Mouse (Mus musculus) small intestine, adult 2 months (tissue): Measurements from ENCODE around the gene Plcb2. TPM values are rescaled to one million over a fixed set of nuclear protein-coding genes. Genes with fewer than 3 reads are reported as not detected.

Source experiments
- H3K27ac ChIP-seq: fragments of 200-500 bp; 2 replicates; pipeline ENCODE4 v1.5.1; 2012; ENCODE audit warnings: low read depth, low read length, control low read depth, inconsistent platforms; ENCODE audit not compliant: insufficient read depth
- H3K27me3 ChIP-seq: fragments of 200-500 bp; 2 replicates; pipeline ENCODE4 v1.6.1; 2012; ENCODE audit warnings: mild to moderate bottlenecking, moderate library complexity, low read length, inconsistent platforms; ENCODE audit not compliant: control insufficient read depth, insufficient read depth
- H3K36me3 ChIP-seq: fragments of 200-500 bp; 2 replicates; pipeline ENCODE4 v1.6.1; 2012; ENCODE audit warnings: mild to moderate bottlenecking, low read length, control low read depth, inconsistent platforms; ENCODE audit not compliant: control insufficient read depth, insufficient read depth
- H3K4me1 ChIP-seq: fragments of 200-500 bp; 2 replicates; pipeline ENCODE4 v1.6.1; 2012; ENCODE audit warnings: low read length, inconsistent platforms, mixed read lengths; ENCODE audit not compliant: control insufficient read depth, insufficient read depth, insufficient read length
- H3K4me3 ChIP-seq: fragments of 200-500 bp; 2 replicates; pipeline ENCODE4 v1.5.1; 2012; ENCODE audit warnings: low read depth, mild to moderate bottlenecking, control low read depth, inconsistent platforms, low read length, moderate library complexity
- CTCF ChIP-seq: fragments of 200-500 bp; IDR thresholded peaks from 2 replicates; pipeline ENCODE4 v1.5.1; 2012; ENCODE audit warnings: low read depth, mild to moderate bottlenecking, control low read depth, inconsistent platforms, low read length, moderate library complexity, mixed read lengths; ENCODE audit not compliant: insufficient replicate concordance, insufficient read length; ENCODE audit errors: extremely low read depth
- POLR2A ChIP-seq: fragments of 200-500 bp; IDR thresholded peaks from 2 replicates; pipeline ENCODE4 v1.6.1; 2012; ENCODE audit warnings: low read depth, mild to moderate bottlenecking, control low read depth, inconsistent platforms, low read length, moderate library complexity
- WGBS: fragments of 180-500 bp; shearing (Covaris S2); methylation state at CpG from one replicate; pipeline ENCODE4 v1.1.7; 2018; 5-methylcytosine and 5-hydroxymethylcytosine counted together
- polyA plus RNA-seq: library from polyadenylated mRNA; depleted of rRNA; stranded (reverse); fragments of >200 nt; gene quantifications from 2 replicates; pipeline ENCODE4 v1.2.3, GENCODE M21; 2012

Gene Plcb2
- polyA plus RNA-seq, 1 experiment: 6.2 TPM

GRCm38 (mm10) chr2:118744621-118745020 is 16.4 kb upstream of the Plcb2 start:
- Histone ChIP-seq H3K27me3 (no peaks in the 10 kb centered on the region), H3K4me3 (no peak overlapping the region), H3K4me1 (no peaks in the 10 kb centered on the region), H3K36me3 (no peaks in the 10 kb centered on the region), H3K27ac (no peak overlapping the region)
- WGBS: 37% methylated on average over 7 of the region's 7 CpGs
- TF ChIP-seq POLR2A (no peak), CTCF (no peak)

GRCm38 (mm10) chr2:118743261-118743943 is 15.2 kb upstream of the Plcb2 start:
- H3K36me3 ChIP-seq: no peaks in the 10 kb centered on the region
- no peaks in the 10 kb centered on the region for H3K4me1 ChIP-seq
- no peak overlapping the region for H3K4me3 ChIP-seq
- no peak for TF ChIP-seq POLR2A
- peak; percentile 50; the same call in 1 of the 2 replicates for TF ChIP-seq CTCF
- whole genome bisulfite sequencing: 30% methylated on average over 8 of the region's 8 CpGs
- H3K27ac ChIP-seq: no peak overlapping the region
- no peaks in the 10 kb centered on the region for H3K27me3 ChIP-seq

- Histone ChIP-seq H3K27ac (no peak overlapping the region), H3K36me3 (no peaks in the 10 kb centered on the region), H3K4me1 (no peaks in the 10 kb centered on the region), H3K4me3 (no peak overlapping the region), H3K27me3 (no peaks in the 10 kb centered on the region)
- no peak for TF ChIP-seq CTCF
- 44% methylated on average over 9 of the region's 9 CpGs for WGBS
These were observed 12.9 kb upstream of the Plcb2 start for GRCm38 (mm10) chr2:118741183-118741582.

GRCm38 (mm10) chr2:118740341-118740740 is 12.1 kb upstream of the Plcb2 start:
- no peak overlapping the region for H3K4me3 ChIP-seq
- no peaks in the 10 kb centered on the region for H3K27me3 ChIP-seq
- TF ChIP-seq POLR2A (no peak), CTCF (no peak)
- no peaks in the 10 kb centered on the region for H3K4me1 ChIP-seq
- WGBS: 44% methylated on average over 3 of the region's 3 CpGs
- no peak overlapping the region for H3K27ac ChIP-seq
- H3K36me3 ChIP-seq: no peaks in the 10 kb centered on the region

- TF ChIP-seq POLR2A: no peak
- TF ChIP-seq CTCF: no peak
- H3K27ac ChIP-seq: no peak overlapping the region
- no peak overlapping the region for H3K4me3 ChIP-seq
- peaks cover 3% of the 10 kb centered on the region; the same call in 1 of the 2 replicates for H3K4me1 ChIP-seq
- no peaks in the 10 kb centered on the region for H3K36me3 ChIP-seq
- H3K27me3 ChIP-seq: no peaks in the 10 kb centered on the region
- WGBS: 66% methylated on average over 5 of the region's 5 CpGs
These were observed 5.1 kb upstream of the Plcb2 start for GRCm38 (mm10) chr2:118733341-118733740.

GRCm38 (mm10) chr2:118731981-118732380 is 3.7 kb upstream of the Plcb2 start:
- 85% methylated on average over 5 of the region's 5 CpGs for WGBS
- peaks cover 3% of the 10 kb centered on the region; the same call in 1 of the 2 replicates for H3K4me1 ChIP-seq
- H3K36me3 ChIP-seq: no peaks in the 10 kb centered on the region
- no peak for TF ChIP-seq CTCF
- TF ChIP-seq POLR2A: no peak
- H3K27ac ChIP-seq: no peak overlapping the region
- no peaks in the 10 kb centered on the region for H3K27me3 ChIP-seq
- no peak overlapping the region for H3K4me3 ChIP-seq

GRCm38 (mm10) chr2:118730622-118730915 is 2.3 kb upstream of the Plcb2 start:
- no peaks in the 10 kb centered on the region for H3K36me3 ChIP-seq
- no peaks in the 10 kb centered on the region for H3K27me3 ChIP-seq
- H3K27ac ChIP-seq: no peak overlapping the region
- no peak overlapping the region for H3K4me3 ChIP-seq
- peaks cover 3% of the 10 kb centered on the region; the same call in 1 of the 2 replicates for H3K4me1 ChIP-seq
- WGBS: 9% methylated on average over 3 of the region's 3 CpGs
- peak; percentile 83; the same call in 1 of the 2 replicates for TF ChIP-seq CTCF
- TF ChIP-seq POLR2A: no peak
